ENCODE assay signal across 20 mouse cellular contexts in the genomic region with DNA sequence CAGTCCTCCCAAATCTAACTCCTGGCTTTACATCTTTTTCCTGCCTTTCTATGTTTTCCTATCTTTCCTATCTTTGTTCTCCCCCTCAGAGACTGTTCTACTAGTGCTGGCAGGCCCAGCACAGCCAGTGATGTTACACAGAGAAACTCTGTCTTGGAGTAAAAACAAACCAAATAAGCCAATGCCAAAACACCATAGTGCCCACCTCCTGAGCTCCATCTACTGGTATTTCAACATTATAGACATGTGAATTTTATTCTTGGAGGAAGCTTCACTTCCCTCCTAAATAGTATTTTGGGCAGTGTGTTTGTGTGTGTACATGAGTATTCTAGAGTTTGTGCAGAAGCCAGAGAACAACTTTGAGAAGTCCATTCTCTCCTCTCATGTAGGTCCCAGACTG.
DNase-seq lines count a peak whose midpoint lies in the region; ATAC-seq and TF ChIP-seq lines count a peak whose summit lies in the region.
"Had no signal": no experiment of that assay in that cellular context is flagged by ENCODE, and none has a peak within 500 bp of the region (broad histone marks: within the 10 kb centered on the region; RNA-seq: fewer than 3 reads in every experiment).

No protein-coding gene starts in this region.

- peaks cover 53% of the 10 kb centered on the region for H3K36me3 ChIP-seq in heart, postnatal 0 days (replicated peaks; ENCODE audit: control insufficient read depth, insufficient read depth, low read length)
- H3K36me3 ChIP-seq in heart, embryonic 10.5 days, result peaks cover 71% of the 10 kb centered on the region
- peaks cover 76% of the 10 kb centered on the region for H3K36me3 ChIP-seq in liver, embryonic 12.5 days

- H3K4me2 ChIP-seq in heart, postnatal 0 days (ENCODE audit: low read depth, low read length), result no peak overlapping the region
- no peak overlapping the region for H3K4me2 ChIP-seq in liver, embryonic 12.5 days
- H3K4me2 ChIP-seq: heart, embryonic 13.5 days; neural tube, embryonic 12.5 days had no signal

- TF ChIP-seq EP300 in heart, postnatal 0 days (IDR thresholded peaks at IDR 0.05; ENCODE audit: low read depth), result no peak

- no peak for ATAC-seq in heart, postnatal 0 days (ENCODE audit: insufficient read depth, low read depth)
- ATAC-seq in liver, embryonic 12.5 days, result 0 out of 2 replicates have a peak, but pooled peaks have one; percentile 35
- ATAC-seq: activated CD4-positive, CD25-positive, alpha-beta regulatory T cell, adult 4 months; CD4-positive, CD25-positive, alpha-beta regulatory T cell, adult 4 months; midbrain, embryonic 16.5 days had no signal

- H3K4me3 ChIP-seq in heart, postnatal 0 days (ENCODE audit: low read depth, low read length), result no peak overlapping the region
- no peak overlapping the region for H3K4me3 ChIP-seq in heart, embryonic 10.5 days
- H3K4me3 ChIP-seq in liver, embryonic 12.5 days, result no peak overlapping the region
- H3K4me3 ChIP-seq: heart, embryonic 13.5 days; neural tube, embryonic 12.5 days had no signal

- no peak overlapping the region for H3K9ac ChIP-seq in heart, postnatal 0 days (replicated peaks; ENCODE audit: low read depth, low read length)
- H3K9ac ChIP-seq in liver, embryonic 12.5 days, result peak overlapping the region; percentile 49
- H3K9ac ChIP-seq: heart, embryonic 13.5 days; neural tube, embryonic 12.5 days had no signal

- TF ChIP-seq CTCF in heart, postnatal 0 days (IDR thresholded peaks at IDR 0.05; ENCODE audit: low read depth), result peak; percentile 23; the same call in 1 of the 2 replicates

- no peak overlapping the region for H3K27ac ChIP-seq in heart, postnatal 0 days (ENCODE audit: low read depth)
- no peak overlapping the region for H3K27ac ChIP-seq in heart, embryonic 10.5 days
- peak overlapping the region; percentile 72 for H3K27ac ChIP-seq in liver, embryonic 12.5 days
- H3K27ac ChIP-seq: heart, embryonic 13.5 days; neural tube, embryonic 12.5 days had no signal

- H3K27me3 ChIP-seq in heart, postnatal 0 days (ENCODE audit: control insufficient read depth, insufficient read depth, low read length), result no peaks in the 10 kb centered on the region
- H3K27me3 ChIP-seq in heart, embryonic 10.5 days (ENCODE audit: insufficient read depth, poor library complexity, severe bottlenecking), result no peaks in the 10 kb centered on the region
- no peaks in the 10 kb centered on the region for H3K27me3 ChIP-seq in liver, embryonic 12.5 days (replicated peaks)
- H3K27me3 ChIP-seq: heart, embryonic 13.5 days; neural tube, embryonic 12.5 days had no signal

- DNase-seq in heart, postnatal 0 days (ENCODE audit: low spot score), result no peak
- no peak for DNase-seq in heart, embryonic 10.5 days (ENCODE audit: low spot score)
- DNase-seq in 3T3-L1 (ENCODE audit: low read depth, low spot score), result peak; percentile 21
- DNase-seq in MN1 (ENCODE audit: low spot score), result peak; percentile 15
- no peak for DNase-seq in adrenal gland, adult 2 months
- no peak for DNase-seq in layer of hippocampus, adult 11-12 months (ENCODE audit: low spot score)
- no peak for DNase-seq in layer of hippocampus, postnatal 25 days (ENCODE audit: extremely low spot score in 1 of 2, low spot score in 1 of 2)
- DNase-seq: cerebellum, adult 8-10 months; gastrocnemius, postnatal 14 days; kidney, adult 11 months; kidney, postnatal 36 days; lung, adult 2 months; right cerebral cortex, postnatal 4 days; thymus, adult 2 months had no signal

- no peaks in the 10 kb centered on the region for H3K4me1 ChIP-seq in heart, postnatal 0 days (ENCODE audit: control insufficient read depth, insufficient read depth)
- no peaks in the 10 kb centered on the region for H3K4me1 ChIP-seq in heart, embryonic 10.5 days
- H3K4me1 ChIP-seq in liver, embryonic 12.5 days, result peaks cover 10% of the 10 kb centered on the region
- H3K4me1 ChIP-seq: heart, embryonic 13.5 days; neural tube, embryonic 12.5 days had no signal

- H3K9me3 ChIP-seq in heart, postnatal 0 days (replicated peaks; ENCODE audit: control insufficient read depth, low read length), result no peaks in the 10 kb centered on the region
- no peaks in the 10 kb centered on the region for H3K9me3 ChIP-seq in heart, embryonic 10.5 days
- H3K9me3 ChIP-seq in liver, embryonic 12.5 days (replicated peaks), result no peaks in the 10 kb centered on the region
- H3K9me3 ChIP-seq: heart, embryonic 13.5 days; neural tube, embryonic 12.5 days had no signal

Comparison
In these comparisons a context has a peak if more than half of its experiments do, and no peak if none do; other contexts are left out.
1. DNase-seq: peak in 3T3-L1 (single experiment) and MN1 (single experiment); none in heart, postnatal 0 days (single experiment), heart, embryonic 10.5 days (single experiment), adrenal gland, adult 2 months (single experiment), layer of hippocampus, adult 11-12 months (single experiment) and layer of hippocampus, postnatal 25 days (0 of 2).